Mouse (Mus musculus): Measurements from ENCODE around the gene Washc4. TPM values are rescaled to one million over a fixed set of nuclear protein-coding genes. Genes with fewer than 3 reads are reported as not detected.

Washc4 gene
- polyA plus RNA-seq, 1 experiment from 2014 or later = 32.3 TPM

GRCm38 (mm10) chr10:83592616-83593015 lies 49.1 kb downstream of the Washc4 start:
- 91% methylated on average over 7 of the region's 7 CpGs for WGBS
- ATAC-seq = no peak
- TF ChIP-seq CTCF (IDR thresholded peaks at IDR 0.05; ENCODE audit: low read depth) = no peak
- Histone ChIP-seq H3K4me1 (replicated peaks; ENCODE audit: control insufficient read depth, insufficient read depth, low read length) (no peaks in the 10 kb centered on the region), H3K9ac (ENCODE audit: low read depth, low read length) (no peak overlapping the region), H3K27ac (ENCODE audit: low read depth, low read length) (no peak overlapping the region), H3K9me3 (ENCODE audit: control insufficient read depth) (no peaks in the 10 kb centered on the region), H3K27me3 (replicated peaks; ENCODE audit: control insufficient read depth, insufficient read depth, low read length) (no peaks in the 10 kb centered on the region), H3K4me2 (replicated peaks; ENCODE audit: low read depth) (no peak overlapping the region), H3K36me3 (ENCODE audit: control insufficient read depth, insufficient read depth) (peaks cover 76% of the 10 kb centered on the region), H3K4me3 (ENCODE audit: low read depth, low read length) (no peak overlapping the region)

GRCm38 (mm10) chr10:83594526-83594925 lies 51.0 kb downstream of the Washc4 start:
- 88% methylated on average over 5 of the region's 5 CpGs for WGBS
- Histone ChIP-seq H3K9ac (ENCODE audit: low read depth, low read length) (no peak overlapping the region), H3K4me2 (replicated peaks; ENCODE audit: low read depth) (no peak overlapping the region), H3K4me1 (replicated peaks; ENCODE audit: control insufficient read depth, insufficient read depth, low read length) (no peaks in the 10 kb centered on the region), H3K27ac (ENCODE audit: low read depth, low read length) (no peak overlapping the region), H3K4me3 (ENCODE audit: low read depth, low read length) (no peak overlapping the region), H3K27me3 (replicated peaks; ENCODE audit: control insufficient read depth, insufficient read depth, low read length) (no peaks in the 10 kb centered on the region), H3K36me3 (ENCODE audit: control insufficient read depth, insufficient read depth) (peaks cover 76% of the 10 kb centered on the region), H3K9me3 (ENCODE audit: control insufficient read depth) (no peaks in the 10 kb centered on the region)
- no peak for TF ChIP-seq CTCF (IDR thresholded peaks at IDR 0.05; ENCODE audit: low read depth)
- ATAC-seq = no peak

- TF ChIP-seq CTCF (IDR thresholded peaks at IDR 0.05; ENCODE audit: low read depth) = no peak
- peaks cover 70% of the 10 kb centered on the region for H3K36me3 ChIP-seq (ENCODE audit: control insufficient read depth, insufficient read depth)
- WGBS = 76% methylated on average over 11 of the region's 11 CpGs
- H3K27ac ChIP-seq (ENCODE audit: low read depth, low read length) = no peak overlapping the region
- no peak overlapping the region for H3K4me3 ChIP-seq (ENCODE audit: low read depth, low read length)
- H3K4me1 ChIP-seq (replicated peaks; ENCODE audit: control insufficient read depth, insufficient read depth, low read length) = no peaks in the 10 kb centered on the region
- no peak for ATAC-seq
- no peaks in the 10 kb centered on the region for H3K27me3 ChIP-seq (replicated peaks; ENCODE audit: control insufficient read depth, insufficient read depth, low read length)
- no peak overlapping the region for H3K9ac ChIP-seq (ENCODE audit: low read depth, low read length)
- H3K4me2 ChIP-seq (replicated peaks; ENCODE audit: low read depth) = no peak overlapping the region
- no peaks in the 10 kb centered on the region for H3K9me3 ChIP-seq (ENCODE audit: control insufficient read depth)
Measured at GRCm38 (mm10) chr10:83600650-83601049, 57.1 kb downstream of the Washc4 start.

- Histone ChIP-seq H3K27me3 (replicated peaks; ENCODE audit: control insufficient read depth, insufficient read depth, low read length) (no peaks in the 10 kb centered on the region), H3K4me1 (replicated peaks; ENCODE audit: control insufficient read depth, insufficient read depth, low read length) (no peaks in the 10 kb centered on the region), H3K4me2 (replicated peaks; ENCODE audit: low read depth) (no peak overlapping the region), H3K9ac (ENCODE audit: low read depth, low read length) (no peak overlapping the region), H3K9me3 (ENCODE audit: control insufficient read depth) (no peaks in the 10 kb centered on the region), H3K27ac (ENCODE audit: low read depth, low read length) (no peak overlapping the region), H3K36me3 (ENCODE audit: control insufficient read depth, insufficient read depth) (peaks cover 75% of the 10 kb centered on the region), H3K4me3 (ENCODE audit: low read depth, low read length) (no peak overlapping the region)
- WGBS = 92% methylated on average over 10 of the region's 10 CpGs
- no peak for ATAC-seq
- TF ChIP-seq CTCF (IDR thresholded peaks at IDR 0.05; ENCODE audit: low read depth) = no peak
Measured at GRCm38 (mm10) chr10:83603956-83604564, 60.5 kb downstream of the Washc4 start.

GRCm38 (mm10) chr10:83605637-83606183 lies 62.2 kb downstream of the Washc4 start:
- Histone ChIP-seq H3K4me2 (replicated peaks; ENCODE audit: low read depth) (no peak overlapping the region), H3K4me3 (ENCODE audit: low read depth, low read length) (no peak overlapping the region), H3K36me3 (ENCODE audit: control insufficient read depth, insufficient read depth) (peaks cover 75% of the 10 kb centered on the region), H3K27me3 (replicated peaks; ENCODE audit: control insufficient read depth, insufficient read depth, low read length) (no peaks in the 10 kb centered on the region), H3K27ac (ENCODE audit: low read depth, low read length) (no peak overlapping the region), H3K9me3 (ENCODE audit: control insufficient read depth) (no peaks in the 10 kb centered on the region), H3K4me1 (replicated peaks; ENCODE audit: control insufficient read depth, insufficient read depth, low read length) (no peaks in the 10 kb centered on the region), H3K9ac (ENCODE audit: low read depth, low read length) (no peak overlapping the region)
- 78% methylated on average over 8 of the region's 8 CpGs for WGBS
- ATAC-seq = no peak
- no peak for TF ChIP-seq CTCF (IDR thresholded peaks at IDR 0.05; ENCODE audit: low read depth)

- no peak overlapping the region for H3K4me3 ChIP-seq (ENCODE audit: low read depth, low read length)
- H3K9me3 ChIP-seq (ENCODE audit: control insufficient read depth) = no peaks in the 10 kb centered on the region
- H3K27ac ChIP-seq (ENCODE audit: low read depth, low read length) = no peak overlapping the region
- no peaks in the 10 kb centered on the region for H3K27me3 ChIP-seq (replicated peaks; ENCODE audit: control insufficient read depth, insufficient read depth, low read length)
- WGBS = 93% methylated on average over 3 of the region's 3 CpGs
- no peak for TF ChIP-seq CTCF (IDR thresholded peaks at IDR 0.05; ENCODE audit: low read depth)
- no peak overlapping the region for H3K4me2 ChIP-seq (replicated peaks; ENCODE audit: low read depth)
- H3K36me3 ChIP-seq (ENCODE audit: control insufficient read depth, insufficient read depth) = peaks cover 74% of the 10 kb centered on the region
- H3K9ac ChIP-seq (ENCODE audit: low read depth, low read length) = no peak overlapping the region
- no peaks in the 10 kb centered on the region for H3K4me1 ChIP-seq (replicated peaks; ENCODE audit: control insufficient read depth, insufficient read depth, low read length)
- ATAC-seq = no peak
Measured at GRCm38 (mm10) chr10:83607111-83607510, 63.6 kb downstream of the Washc4 start.

All from intestine, postnatal 0 days (tissue).